Comparison of ENCODE assay signal across 12 mouse cellular contexts in genomic region chr3:9552332-9552731, GRCm38 (mm10). TPM values are rescaled to one million over a fixed set of nuclear protein-coding genes. Genes with fewer than 3 reads are reported as not detected.
DNase-seq lines count a peak whose midpoint lies in the region; ATAC-seq and TF ChIP-seq lines count a peak whose summit lies in the region.
"Had no signal": no experiment of that assay in that cellular context is flagged by ENCODE, and none has a peak within 500 bp of the region (broad histone marks: within the 10 kb centered on the region; RNA-seq: fewer than 3 reads in every experiment).

No protein-coding gene starts in this region.

- H3K4me1 ChIP-seq in kidney, embryonic 14.5 days (ENCODE audit: control insufficient read depth, insufficient read depth, low read length) = peaks cover 13% of the 10 kb centered on the region
- H3K4me1 ChIP-seq in liver, postnatal 0 days (ENCODE audit: insufficient read depth) = peaks cover 22% of the 10 kb centered on the region
- H3K4me1 ChIP-seq in limb, embryonic 10.5 days = peaks cover 20% of the 10 kb centered on the region

- TF ChIP-seq EP300 in liver, postnatal 0 days (IDR thresholded peaks at IDR 0.05; ENCODE audit: low read depth) = no peak

- H3K36me3 ChIP-seq in kidney, embryonic 14.5 days (ENCODE audit: control insufficient read depth, insufficient read depth, low read length) = no peaks in the 10 kb centered on the region
- H3K36me3 ChIP-seq in liver, postnatal 0 days (replicated peaks; ENCODE audit: insufficient read depth, low read length) = no peaks in the 10 kb centered on the region
- H3K36me3 ChIP-seq in limb, embryonic 10.5 days = no peaks in the 10 kb centered on the region
- H3K36me3 ChIP-seq: forebrain, embryonic 10.5 days had no signal

- H3K27me3 ChIP-seq in kidney, embryonic 14.5 days (ENCODE audit: control insufficient read depth, insufficient read depth, low read length) = no peaks in the 10 kb centered on the region
- no peaks in the 10 kb centered on the region for H3K27me3 ChIP-seq in liver, postnatal 0 days (ENCODE audit: insufficient read depth, low read length)
- H3K27me3 ChIP-seq in limb, embryonic 10.5 days (ENCODE audit: low read depth, poor library complexity, severe bottlenecking) = no peaks in the 10 kb centered on the region

- H3K9me3 ChIP-seq in kidney, embryonic 14.5 days (ENCODE audit: control insufficient read depth, low read length) = no peaks in the 10 kb centered on the region
- no peaks in the 10 kb centered on the region for H3K9me3 ChIP-seq in liver, postnatal 0 days (ENCODE audit: low read length)
- no peaks in the 10 kb centered on the region for H3K9me3 ChIP-seq in limb, embryonic 10.5 days (replicated peaks)
- H3K9me3 ChIP-seq: forebrain, embryonic 10.5 days had no signal

- H3K9ac ChIP-seq in kidney, embryonic 14.5 days (ENCODE audit: low read depth, low read length) = no peak overlapping the region
- H3K9ac ChIP-seq in liver, postnatal 0 days (replicated peaks) = no peak overlapping the region

- TF ChIP-seq CTCF in liver, postnatal 0 days (IDR thresholded peaks at IDR 0.05; ENCODE audit: low read depth) = no peak

- no peak overlapping the region for H3K4me2 ChIP-seq in kidney, embryonic 14.5 days (replicated peaks; ENCODE audit: low read depth, low read length)
- H3K4me2 ChIP-seq in liver, postnatal 0 days (ENCODE audit: low read depth, low read length) = no peak overlapping the region

- peak; percentile 75 for ATAC-seq in kidney, embryonic 14.5 days (ENCODE audit: low FRiP score, low TSS enrichment)
- peak; percentile 50; the same call in 1 of the 2 replicates for ATAC-seq in liver, postnatal 0 days
- ATAC-seq: hindbrain, embryonic 16.5 days had no signal

- intact Hi-C loops in heart, postnatal 10 days (cut with DNase I) = no loop called here

- no peak overlapping the region for H3K27ac ChIP-seq in kidney, embryonic 14.5 days (ENCODE audit: low read depth, low read length)
- H3K27ac ChIP-seq in liver, postnatal 0 days (ENCODE audit: low read depth) = no peak overlapping the region
- H3K27ac ChIP-seq in limb, embryonic 10.5 days = no peak overlapping the region; the same call in 1 of the 2 replicates
- H3K27ac ChIP-seq: forebrain, embryonic 10.5 days had no signal

- no peak for DNase-seq in kidney, adult 9 months
- peak; percentile 15 for DNase-seq in NIH3T3 (ENCODE audit: low read depth)
- peak; percentile 35 to 40 for DNase-seq in heart, postnatal 10 days
- peak; percentile 22 for DNase-seq in liver, postnatal 0 days
- no peak for DNase-seq in left cerebral cortex, adult 11 months (ENCODE audit: low spot score)
- DNase-seq in limb, embryonic 10.5 days (ENCODE audit: low spot score) = no peak
- DNase-seq: gastrocnemius, postnatal 10 days; layer of hippocampus, postnatal 36 days; retina, postnatal 1 day had no signal

- no peak overlapping the region for H3K4me3 ChIP-seq in kidney, embryonic 14.5 days (ENCODE audit: low read length)
- no peak overlapping the region for H3K4me3 ChIP-seq in liver, postnatal 0 days (ENCODE audit: low read depth, low read length)
- H3K4me3 ChIP-seq in limb, embryonic 10.5 days = no peak overlapping the region
- H3K4me3 ChIP-seq: forebrain, embryonic 10.5 days had no signal

- WGBS in kidney, embryonic 14.5 days = 37% methylated on average over 8 of the region's 8 CpGs
- WGBS in liver, postnatal 0 days (ENCODE audit: insufficient replicate concordance) = 39% methylated on average over 8 of the region's 8 CpGs
- WGBS in limb, embryonic 10.5 days = 70% methylated on average over 8 of the region's 8 CpGs

RNA-seq across cellular contexts. Expression of gene Zfp704, which starts 57.6 kb away (rescaled TPM):
- polyA plus RNA-seq in kidney, embryonic 14.5 days (2014; fragmentation: Nextera tagmentation; extraction: Ambion mirVana) = 11.7 and 14.8 TPM in 2 replicates
- 10 to 100 TPM; 27.2 to 30.8 TPM for total RNA-seq in heart, postnatal 10 days (2021)
- 0.94 and 0.95 TPM in 2 replicates for polyA plus RNA-seq in liver, postnatal 0 days (2015; fragmentation: Nextera tagmentation; extraction: Ambion mirVana)
- 8.8 and 10.1 TPM in 2 replicates for polyA plus RNA-seq in limb, embryonic 10.5 days (2016; fragmentation: Nextera tagmentation; extraction: Ambion mirVana)

Comparison
In these comparisons a context has a peak if more than half of its experiments do, and no peak if none do; other contexts are left out.
1. DNase-seq: peak in NIH3T3 (single experiment), heart, postnatal 10 days (2 of 2) and liver, postnatal 0 days (single experiment); none in kidney, adult 9 months (single experiment), left cerebral cortex, adult 11 months (single experiment) and limb, embryonic 10.5 days (single experiment).